Mouse (Mus musculus): ENCODE measurements at regions not wholly inside any gene's neighbourhood (a gene's known extent, or its start where the extent isn't known, plus 50 kb on each side); places are given as distances from the start of the nearest gene placed in this dataset.

DNA sequence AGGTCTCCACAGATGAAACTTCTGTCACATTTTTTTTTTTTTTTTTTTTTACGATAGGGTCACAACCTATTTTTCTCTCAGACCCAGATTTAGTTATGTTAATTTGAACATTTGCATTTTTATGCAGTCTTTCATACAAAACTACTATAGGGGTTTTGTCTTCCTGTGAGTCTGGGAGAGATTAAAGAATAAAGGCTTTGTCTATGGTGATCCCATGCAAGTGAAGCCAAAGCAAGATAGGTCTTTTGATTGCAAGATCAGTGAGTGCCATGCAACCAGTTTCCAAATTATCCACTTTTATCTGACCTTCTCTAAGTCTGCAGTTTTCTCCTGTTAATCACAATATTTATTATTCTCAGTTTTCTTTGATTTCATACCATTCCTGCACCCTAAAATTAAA, 234.7 kb downstream of the Kif2b start:
- Histone ChIP-seq H3K9me3 (replicated peaks; ENCODE audit: low read length) (peaks cover 35% of the 10 kb centered on the region), H3K4me2 (ENCODE audit: insufficient read depth, low read depth, poor library complexity, severe bottlenecking) (no peak overlapping the region), H3K36me3 (replicated peaks in 1 of 2; ENCODE audit: control insufficient read depth in 1 of 2, insufficient read depth in 1 of 2, low read length in 1 of 2) (no peaks in the 10 kb centered on the region), H3K27me3 (replicated peaks) (no peaks in the 10 kb centered on the region), H3K4me1 (ENCODE audit: control insufficient read depth in 1 of 2, insufficient read depth in 2 of 2) (no peaks in the 10 kb centered on the region), H3K27ac (ENCODE audit: insufficient read depth, low read depth) (no peak overlapping the region), H3K4me3 (replicated peaks in 1 of 3; ENCODE audit: low read depth in 2 of 3, low read length in 2 of 3, poor library complexity in 1 of 3) (no peak overlapping the region), H3K9ac (ENCODE audit: insufficient read depth, low read depth) (no peak overlapping the region), H3K79me2 (replicated peaks; ENCODE audit: control insufficient read depth, extremely low read depth, insufficient read depth, poor library complexity, severe bottlenecking) (no peaks in the 10 kb centered on the region)
- dilution Hi-C loops (cut with MboI; ENCODE audit: extremely low pct_ligation_motif_present, extremely low pct_unique_long_range_greater_than_20kb, low sequenced_read_pairs): no loop called here
- in situ Hi-C loops (cut with MboI; ENCODE audit: low pct_ligation_motif_present, low pct_unique_long_range_greater_than_20kb, low sequenced_read_pairs): no loop called here
- DNase-seq (ENCODE audit: extremely low read depth): no peak
- TF ChIP-seq SMC3 (IDR thresholded peaks at IDR 0.05; ENCODE audit: low read depth, low read length) (no peak), MAX (IDR thresholded peaks at IDR 0.05; ENCODE audit: low read length) (no peak), EP300 (IDR thresholded peaks at IDR 0.05; ENCODE audit: low read length) (no peak), UBTF (IDR thresholded peaks at IDR 0.05; ENCODE audit: low read depth, low read length) (no peak), POLR2A (IDR thresholded peaks at IDR 0.05; ENCODE audit: low read depth, low read length) (no peak), JUND (conservative IDR thresholded peaks at IDR 0.05; ENCODE audit: low read depth, low read length) (no peak), MYC (IDR thresholded peaks at IDR 0.05; ENCODE audit: low read depth, low read length) (no peak), KAT2A (IDR thresholded peaks at IDR 0.05; ENCODE audit: insufficient replicate concordance, low read length) (no peak), ZC3H11A (IDR thresholded peaks at IDR 0.05; ENCODE audit: low read depth, low read length) (no peak), ZMIZ1 (IDR thresholded peaks at IDR 0.05; ENCODE audit: low read depth, low read length) (no peak), HCFC1 (IDR thresholded peaks at IDR 0.05; ENCODE audit: low read depth, low read length) (no peak), ZNF384 (IDR thresholded peaks at IDR 0.05; ENCODE audit: low read depth, low read length) (no peak), SIN3A (IDR thresholded peaks at IDR 0.05; ENCODE audit: low read length) (no peak), JUN (IDR thresholded peaks at IDR 0.05; ENCODE audit: insufficient read depth, low read depth, low read length) (no peak), ETS1 (conservative IDR thresholded peaks at IDR 0.05; ENCODE audit: low read depth, low read length) (no peak), PAX5 (IDR thresholded peaks at IDR 0.05; ENCODE audit: low read length) (no peak), CHD2 (IDR thresholded peaks at IDR 0.05; ENCODE audit: low read length) (no peak)

DNA sequence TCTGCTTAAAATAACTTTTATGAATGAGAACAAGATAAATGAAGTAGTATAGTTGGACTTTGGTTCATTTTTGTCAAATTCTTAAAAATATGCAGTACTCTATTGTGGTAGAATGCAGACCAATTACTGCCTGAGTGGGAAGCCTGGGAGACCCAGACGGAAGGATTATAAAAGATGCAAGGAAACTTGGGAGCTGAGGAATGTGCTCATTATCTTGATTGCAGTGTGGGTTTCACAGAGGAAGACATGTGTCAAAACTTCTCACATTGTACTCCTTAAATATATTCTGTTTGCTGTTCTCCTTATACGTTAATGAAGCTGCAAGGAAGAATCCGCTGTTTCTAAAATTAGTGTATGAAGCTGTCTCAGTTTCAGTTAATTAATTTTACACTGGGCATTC, 244.3 kb downstream of the Kif2b start:
- dilution Hi-C loops (cut with MboI; ENCODE audit: extremely low pct_ligation_motif_present, extremely low pct_unique_long_range_greater_than_20kb, low sequenced_read_pairs): no loop called here
- no peaks in the 10 kb centered on the region for H3K36me3 ChIP-seq (replicated peaks in 1 of 2; ENCODE audit: control insufficient read depth in 1 of 2, insufficient read depth in 1 of 2, low read length in 1 of 2)
- TF ChIP-seq PAX5 (IDR thresholded peaks at IDR 0.05; ENCODE audit: low read length): no peak
- TF ChIP-seq SMC3 (IDR thresholded peaks at IDR 0.05; ENCODE audit: low read depth, low read length): no peak
- TF ChIP-seq JUND (conservative IDR thresholded peaks at IDR 0.05; ENCODE audit: low read depth, low read length): no peak
- TF ChIP-seq SIN3A (IDR thresholded peaks at IDR 0.05; ENCODE audit: low read length): no peak
- no peak for TF ChIP-seq ETS1 (conservative IDR thresholded peaks at IDR 0.05; ENCODE audit: low read depth, low read length)
- no peak for TF ChIP-seq CHD1 (IDR thresholded peaks at IDR 0.05; ENCODE audit: low read depth, low read length)
- no peak for TF ChIP-seq BHLHE40 (IDR thresholded peaks at IDR 0.05; ENCODE audit: low read depth, low read length)
- no peak for TF ChIP-seq JUN (IDR thresholded peaks at IDR 0.05; ENCODE audit: insufficient read depth, low read depth, low read length)
- no peak for TF ChIP-seq IRF4 (IDR thresholded peaks at IDR 0.05; ENCODE audit: low read depth, low read length)
- no peak for TF ChIP-seq NRF1 (IDR thresholded peaks at IDR 0.05; ENCODE audit: low read depth, low read length)
- TF ChIP-seq MYC (IDR thresholded peaks at IDR 0.05; ENCODE audit: low read depth, low read length): no peak
- no peak for TF ChIP-seq GABPA (IDR thresholded peaks at IDR 0.05; ENCODE audit: insufficient replicate concordance, low read depth, low read length)
- TF ChIP-seq UBTF (IDR thresholded peaks at IDR 0.05; ENCODE audit: low read depth, low read length): no peak
- TF ChIP-seq RCOR1 (conservative IDR thresholded peaks at IDR 0.05; ENCODE audit: low read depth, low read length): no peak
- no peak for TF ChIP-seq ZMIZ1 (IDR thresholded peaks at IDR 0.05; ENCODE audit: low read depth, low read length)
- no peak for TF ChIP-seq MAFK (IDR thresholded peaks at IDR 0.05; ENCODE audit: insufficient replicate concordance, low read length)
- TF ChIP-seq MEF2A (IDR thresholded peaks at IDR 0.05; ENCODE audit: borderline replicate concordance, low read depth, low read length): no peak
- in situ Hi-C loops (cut with MboI; ENCODE audit: low pct_ligation_motif_present, low pct_unique_long_range_greater_than_20kb, low sequenced_read_pairs): no loop called here
- peaks cover 44% of the 10 kb centered on the region for H3K9me3 ChIP-seq (replicated peaks; ENCODE audit: low read length)
- no peak overlapping the region for H3K9ac ChIP-seq (ENCODE audit: insufficient read depth, low read depth)
- no peak for DNase-seq (ENCODE audit: extremely low read depth)
- no peaks in the 10 kb centered on the region for H3K27me3 ChIP-seq (replicated peaks)
- H3K4me2 ChIP-seq (ENCODE audit: insufficient read depth, low read depth, poor library complexity, severe bottlenecking): no peak overlapping the region
- H3K4me3 ChIP-seq (replicated peaks in 1 of 3; ENCODE audit: low read depth in 2 of 3, low read length in 2 of 3, poor library complexity in 1 of 3): no peak overlapping the region
- no peaks in the 10 kb centered on the region for H3K4me1 ChIP-seq (ENCODE audit: control insufficient read depth in 1 of 2, insufficient read depth in 2 of 2)
- no peaks in the 10 kb centered on the region for H3K79me2 ChIP-seq (replicated peaks; ENCODE audit: control insufficient read depth, extremely low read depth, insufficient read depth, poor library complexity, severe bottlenecking)
- no peak overlapping the region for H3K27ac ChIP-seq (ENCODE audit: insufficient read depth, low read depth)

Data from CH12.LX (cell line).